ENCODE assay signal across 19 mouse cellular contexts in the genomic region with DNA sequence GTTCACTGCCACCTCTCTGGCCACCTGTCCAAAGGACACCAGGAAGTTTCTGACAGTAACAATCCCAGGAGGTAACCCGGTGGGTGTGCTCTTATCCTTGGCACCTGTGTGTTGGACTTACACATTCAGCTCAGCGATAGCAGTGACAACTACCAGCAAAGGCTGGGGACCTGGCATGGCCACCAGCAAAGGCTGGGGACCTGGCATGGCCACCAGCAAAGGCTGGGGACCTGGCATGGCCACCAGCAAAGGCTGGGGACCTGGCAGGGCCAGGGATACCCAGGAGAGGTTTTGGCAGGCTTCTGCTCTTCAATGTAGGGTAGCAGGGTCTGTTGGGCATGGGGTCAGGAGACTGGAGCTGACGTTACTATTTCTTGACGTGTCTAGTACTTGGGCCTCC. TPM values are rescaled to one million over a fixed set of nuclear protein-coding genes. Genes with fewer than 3 reads are reported as not detected.
A peak's percentile ranks its signal among the peaks of the same experiment; 100 is the strongest.
DNase-seq lines count a peak whose midpoint lies in the region; TF ChIP-seq lines count a peak whose summit lies in the region.
"Had no signal": no experiment of that assay in that cellular context is flagged by ENCODE, and none has a peak within 500 bp of the region (broad histone marks: within the 10 kb centered on the region; RNA-seq: fewer than 3 reads in every experiment).

No protein-coding gene starts in this region.

- DNase-seq in cerebellum, adult 11 months, result peak; percentile 20
- DNase-seq in cerebellum, adult 8-10 months, result no peak
- peak; percentile 36 to 43 for DNase-seq in cerebellum, adult 18-20 months
- no peak for DNase-seq in cerebellum, postnatal 4 days (ENCODE audit: low spot score in 2 of 2)
- peak; percentile 48 for DNase-seq in cerebellum, adult 9-10 months
- peak; percentile 56 to 65 for DNase-seq in cerebellum, postnatal 25 days
- no peak for DNase-seq in layer of hippocampus, adult 2 months (ENCODE audit: low spot score in 2 of 2)
- DNase-seq in heart, postnatal 25 days (ENCODE audit: low spot score), result no peak
- DNase-seq: adrenal gland, adult 8-10 months; adrenal gland, postnatal 14 days; adrenal gland, postnatal 36 days; B cell, adult 2 months; forebrain, postnatal 0 days had no signal

- TF ChIP-seq CTCF in layer of hippocampus, adult 2 months (conservative IDR thresholded peaks at IDR 0.05), result no peak

- intact Hi-C loops in heart, postnatal 25 days (cut with DNase I), result no loop called here

- H3K27ac ChIP-seq in layer of hippocampus, adult 2 months, result no peak overlapping the region
- H3K27ac ChIP-seq: embryonic facial prominence, embryonic 10.5 days; embryonic facial prominence, embryonic 12.5 days; forebrain, embryonic 13.5 days; forebrain, embryonic 15.5 days had no signal

- H3K4me3 ChIP-seq in layer of hippocampus, adult 2 months, result no peak overlapping the region
- H3K4me3 ChIP-seq: embryonic facial prominence, embryonic 10.5 days; embryonic facial prominence, embryonic 12.5 days; forebrain, embryonic 13.5 days; forebrain, embryonic 15.5 days had no signal

RNA-seq across cellular contexts. Expression of a gene that starts 12.4 kb away (rescaled TPM):
- total RNA-seq in layer of hippocampus, adult 2 months (2021), result 1 to 10 TPM; 1.7 to 3.1 TPM
- under 1 TPM in 1 of 2 experiments, not detected in 1; 0.26 TPM for total RNA-seq in heart, postnatal 25 days (2021)
- total RNA-seq: G1E; gastrocnemius, adult 18-20 months had no signal

Comparison
In these comparisons a context has a peak if more than half of its experiments do, and no peak if none do; other contexts are left out.
1. DNase-seq: peak in cerebellum, adult 11 months (single experiment), cerebellum, adult 18-20 months (2 of 2), cerebellum, adult 9-10 months (single experiment) and cerebellum, postnatal 25 days (2 of 2); none in cerebellum, adult 8-10 months (single experiment), cerebellum, postnatal 4 days (0 of 2), layer of hippocampus, adult 2 months (0 of 2) and heart, postnatal 25 days (single experiment).